Mouse (Mus musculus): ENCODE measurements around the gene Sppl2b.

GRCm38 (mm10) chr10:80826151-80827062 lies 28.7 kb upstream of the Sppl2b start, which contains the start of gene Oaz1:
- TF ChIP-seq POLR2A (IDR thresholded peaks at IDR 0.05; ENCODE audit: low read depth, low read length) (peak; percentile 98), CTCF (IDR thresholded peaks at IDR 0.05; ENCODE audit: borderline replicate concordance, insufficient read depth, low read length) (no peak)

All from embryonic fibroblast, embryonic 13.5 days (primary cell).